Mouse (Mus musculus) liver, adult (tissue): ENCODE data around the gene Agl.

Experiments used
- GATA4 ChIP-seq: IDR thresholded peaks from 2 replicates; pipeline ENCODE4 v1.6.1; 2014; ENCODE audit warnings: mild to moderate bottlenecking, low read length; ENCODE audit not compliant: insufficient replicate concordance

Gene Agl

GRCm38 (mm10) chr3:116723496-116724481, 84.2 kb downstream of the Agl start:
- TF ChIP-seq GATA4, result no peak

- no peak for TF ChIP-seq GATA4
These were observed 85.0 kb downstream of the Agl start for GRCm38 (mm10) chr3:116722980-116723379.

- no peak for TF ChIP-seq GATA4
These were observed 89.0 kb downstream of the Agl start for GRCm38 (mm10) chr3:116718951-116719350.

- no peak for TF ChIP-seq GATA4
These were observed 94.9 kb downstream of the Agl start for GRCm38 (mm10) chr3:116713031-116713430.

GRCm38 (mm10) chr3:116712436-116712881, 95.5 kb downstream of the Agl start, which contains the start of gene Slc35a3:
Slc35a3 (minus strand) TSS chr3:116712831.
- no peak for TF ChIP-seq GATA4

- TF ChIP-seq GATA4, result no peak
These were observed 96.1 kb downstream of the Agl start for GRCm38 (mm10) chr3:116711624-116712435.

GRCm38 (mm10) chr3:116710941-116711340, 97.0 kb downstream of the Agl start:
- TF ChIP-seq GATA4, result no peak

- TF ChIP-seq GATA4, result no peak
These were observed 102.2 kb downstream of the Agl start for GRCm38 (mm10) chr3:116705637-116706204.

- TF ChIP-seq GATA4, result no peak
These were observed 104.1 kb downstream of the Agl start for GRCm38 (mm10) chr3:116703835-116704234.

- no peak for TF ChIP-seq GATA4
These were observed 105.2 kb downstream of the Agl start for GRCm38 (mm10) chr3:116702647-116703272.

GRCm38 (mm10) chr3:116701601-116702000, 106.4 kb downstream of the Agl start:
- TF ChIP-seq GATA4, result no peak

- no peak for TF ChIP-seq GATA4
These were observed 109.2 kb downstream of the Agl start for GRCm38 (mm10) chr3:116698786-116699185.

GRCm38 (mm10) chr3:116695666-116695985, 112.3 kb downstream of the Agl start:
- no peak for TF ChIP-seq GATA4

- TF ChIP-seq GATA4, result no peak
These were observed 112.9 kb downstream of the Agl start for GRCm38 (mm10) chr3:116694955-116695665.
